Mouse (Mus musculus): ENCODE measurements around the gene Spata21.
"Not testable (repeated sequence)": the region's sequence is repeated elsewhere in the genome, so short reads cannot be mapped to it uniquely, and the experiment has no call there.

Gene Spata21

DNA sequence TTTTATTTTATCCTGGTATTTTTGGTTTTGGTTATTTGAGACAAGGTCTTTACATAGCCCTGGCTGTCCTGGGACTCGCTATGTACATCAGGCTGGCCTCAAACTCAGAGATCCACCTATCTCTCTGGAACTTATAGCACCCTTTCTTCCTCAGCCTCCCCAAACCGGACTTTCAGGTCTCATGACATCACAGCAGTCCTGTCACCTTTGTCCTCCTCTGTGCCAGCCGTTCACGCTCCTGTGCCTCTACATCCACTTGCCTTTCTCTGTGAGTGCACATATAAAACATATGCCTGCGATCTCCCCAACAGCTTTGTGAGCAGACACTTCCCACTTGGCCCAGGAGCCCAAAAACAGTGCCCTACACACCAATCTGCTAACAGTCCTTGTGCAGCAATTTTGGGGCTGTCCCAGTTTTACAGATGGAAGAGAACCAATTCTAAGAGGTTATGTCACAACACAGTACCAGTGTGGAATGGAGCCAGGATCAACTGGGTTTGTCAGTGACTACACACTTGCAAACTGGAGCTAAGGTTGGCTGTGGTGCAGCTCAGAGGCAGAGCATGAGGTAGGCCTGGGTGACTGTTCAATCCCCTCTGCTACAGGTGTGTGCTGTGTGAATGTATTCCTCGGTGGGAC lies 42.7 kb downstream of the Spata21 start:
- DNase-seq (ENCODE audit: low read depth, low spot score): no peak

DNA sequence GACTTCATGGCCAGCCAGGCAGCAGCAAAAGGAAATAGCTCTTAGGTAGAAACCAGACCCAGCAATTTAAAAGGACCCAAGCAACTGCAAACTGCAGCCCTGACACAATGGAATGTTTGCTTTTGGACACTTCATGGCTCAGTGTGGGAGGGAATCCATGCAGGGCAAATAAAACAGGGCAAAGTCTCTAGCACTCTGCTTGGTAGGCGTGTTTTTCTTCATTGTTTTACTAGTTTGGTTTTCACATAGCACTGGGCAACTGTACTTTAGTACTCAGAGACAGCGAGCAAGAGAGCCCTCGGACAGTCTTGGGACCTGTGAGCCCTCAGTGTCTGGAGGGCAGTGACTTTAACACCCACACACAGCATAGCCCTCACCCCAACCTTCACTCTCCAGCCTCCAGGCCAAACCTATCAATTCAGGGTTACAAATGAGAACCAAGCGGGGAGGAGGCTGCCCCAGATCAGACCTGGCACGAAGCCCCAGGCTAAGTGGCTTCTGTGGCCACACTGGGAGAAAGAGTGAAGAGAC lies 43.5 kb downstream of the Spata21 start:
- DNase-seq (ENCODE audit: low read depth, low spot score): no peak

DNA sequence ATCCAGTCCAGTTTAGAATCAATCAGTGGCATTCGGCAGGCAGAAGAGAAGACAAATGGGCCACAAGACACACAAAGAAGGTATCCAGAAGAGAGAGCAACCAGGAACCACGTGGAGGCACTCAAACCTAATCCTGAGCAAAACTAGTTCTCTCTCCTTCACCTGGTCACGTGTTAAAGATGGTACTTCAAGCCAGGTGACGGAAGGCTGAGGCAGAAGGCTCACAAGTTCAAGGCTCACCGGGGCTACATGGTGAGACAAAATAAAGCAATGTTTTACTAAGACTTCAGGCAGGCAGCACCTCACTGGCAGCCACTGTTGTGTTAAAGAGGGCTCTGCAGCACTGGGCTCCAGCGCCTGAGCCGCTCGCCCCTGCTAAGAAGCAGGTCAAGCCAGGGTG lies 44.1 kb downstream of the Spata21 start:
- DNase-seq (ENCODE audit: low read depth, low spot score): no peak

DNA sequence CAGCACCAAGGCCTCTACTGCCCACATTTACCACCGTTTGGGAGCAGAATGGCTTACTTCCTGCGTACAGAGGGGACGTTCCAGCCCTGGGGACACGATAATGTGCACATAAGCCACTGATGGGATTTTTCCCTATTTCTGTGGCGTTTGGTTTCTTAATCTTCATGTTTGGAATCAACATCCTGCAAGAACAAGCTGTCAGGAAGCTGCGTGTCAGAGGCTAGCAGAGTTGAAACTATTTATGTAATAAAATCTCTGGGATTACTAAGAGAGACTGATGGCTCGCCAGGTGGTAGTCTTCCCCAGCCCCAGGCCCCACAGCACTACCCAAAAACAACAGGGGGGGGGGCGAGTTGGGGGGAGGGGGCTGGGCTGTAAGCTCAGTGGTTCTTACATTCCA lies 45.1 kb downstream of the Spata21 start:
- DNase-seq (ENCODE audit: low read depth, low spot score): no peak

DNA sequence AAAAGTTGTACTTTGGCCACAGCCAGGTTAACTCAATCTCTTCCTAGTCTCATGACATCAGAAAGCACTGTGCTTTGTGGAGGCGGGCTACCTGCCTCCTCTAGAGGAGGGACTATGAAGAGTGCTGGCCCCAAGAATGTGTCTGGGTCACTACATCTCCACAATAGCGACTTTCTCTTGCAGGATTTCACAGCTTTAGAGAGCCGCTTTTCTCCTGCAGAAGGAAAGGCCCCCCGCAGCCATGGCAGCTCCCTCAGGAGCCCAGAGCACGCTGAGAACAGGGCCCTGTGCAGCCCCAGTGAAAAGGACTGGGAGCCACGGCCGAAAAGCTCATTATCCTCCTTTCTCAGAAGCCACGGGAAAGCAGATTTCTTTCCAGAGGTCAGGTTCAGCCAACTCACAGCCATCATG lies 45.9 kb downstream of the Spata21 start:
- DNase-seq (ENCODE audit: low read depth, low spot score): no peak

DNA sequence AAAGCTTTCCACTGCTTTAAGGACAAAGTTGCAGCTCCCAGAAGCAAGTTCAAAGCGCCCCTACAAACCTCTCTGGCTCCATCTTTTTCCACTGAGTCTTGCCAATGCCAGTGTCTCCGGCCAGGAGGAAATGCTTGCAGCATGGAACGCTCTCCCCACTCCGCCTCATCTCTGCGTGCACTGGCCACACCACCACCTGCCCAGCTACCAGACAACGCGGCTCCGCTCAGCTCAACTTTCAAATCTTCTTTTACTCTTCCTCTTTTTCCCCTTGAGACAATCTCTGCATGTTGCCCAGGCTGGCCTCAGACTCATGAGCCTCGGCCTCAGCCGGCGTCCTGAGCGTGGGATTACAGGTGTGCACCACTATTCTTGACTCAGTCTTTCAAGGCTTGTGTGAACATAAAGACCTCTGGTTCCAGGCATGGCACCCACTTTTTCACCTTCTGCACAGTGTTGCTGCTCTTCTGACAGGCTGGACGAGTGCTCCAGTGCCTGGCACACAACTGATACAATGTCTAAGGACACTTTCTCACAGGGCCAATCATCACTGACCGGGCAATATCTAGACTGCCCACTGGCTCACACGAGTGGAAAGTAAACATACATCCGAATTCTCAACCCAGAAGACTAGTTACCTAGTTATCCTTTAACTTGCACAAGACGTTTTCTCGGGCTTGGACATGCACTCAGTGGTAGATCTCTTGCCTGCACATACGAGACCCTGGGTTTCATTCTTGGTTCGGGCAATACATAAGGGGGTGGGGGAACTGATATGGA lies 46.8 kb downstream of the Spata21 start:
- no peak for DNase-seq (ENCODE audit: low read depth, low spot score)

DNA sequence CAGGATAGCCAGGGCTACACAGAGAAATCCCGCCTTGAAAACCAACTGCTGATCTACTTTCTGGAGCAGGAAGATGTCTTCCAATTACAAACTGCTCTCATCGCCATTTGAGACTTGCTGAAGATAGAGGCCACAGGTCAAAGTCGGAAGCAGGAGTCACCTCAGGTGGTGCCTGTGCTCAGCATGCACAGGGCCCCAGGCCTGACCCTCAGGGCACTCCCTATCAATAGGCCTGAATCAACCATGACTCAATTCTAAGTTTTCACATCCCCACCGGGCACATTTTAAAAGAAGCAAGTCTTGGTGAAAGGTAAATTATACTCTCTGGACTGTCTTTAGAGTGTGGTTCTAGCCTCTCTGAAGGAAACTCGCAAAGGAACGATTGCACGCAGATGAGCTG lies 48.0 kb downstream of the Spata21 start:
- no peak for DNase-seq (ENCODE audit: low read depth, low spot score)

DNA sequence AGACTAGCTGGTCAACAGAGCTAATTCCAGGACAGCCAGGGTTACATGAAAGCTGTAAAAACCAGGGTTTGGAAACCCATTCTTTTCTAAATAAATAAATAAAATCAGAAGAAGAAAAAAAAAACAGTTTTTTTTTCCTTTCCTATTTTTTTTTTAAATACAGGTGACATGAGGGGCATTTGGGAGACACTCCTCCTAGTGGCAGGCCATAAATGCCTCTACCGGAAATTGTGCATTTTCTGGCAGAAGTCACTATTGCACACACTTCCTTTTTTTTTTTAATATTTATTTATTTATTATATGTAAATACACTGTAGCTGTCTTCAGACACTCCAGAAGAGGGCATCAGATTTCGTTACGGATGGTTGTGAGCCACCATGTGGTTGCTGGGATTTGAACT lies 49.6 kb downstream of the Spata21 start:
- not testable (repeated sequence) for DNase-seq (ENCODE audit: low read depth, low spot score)

DNA sequence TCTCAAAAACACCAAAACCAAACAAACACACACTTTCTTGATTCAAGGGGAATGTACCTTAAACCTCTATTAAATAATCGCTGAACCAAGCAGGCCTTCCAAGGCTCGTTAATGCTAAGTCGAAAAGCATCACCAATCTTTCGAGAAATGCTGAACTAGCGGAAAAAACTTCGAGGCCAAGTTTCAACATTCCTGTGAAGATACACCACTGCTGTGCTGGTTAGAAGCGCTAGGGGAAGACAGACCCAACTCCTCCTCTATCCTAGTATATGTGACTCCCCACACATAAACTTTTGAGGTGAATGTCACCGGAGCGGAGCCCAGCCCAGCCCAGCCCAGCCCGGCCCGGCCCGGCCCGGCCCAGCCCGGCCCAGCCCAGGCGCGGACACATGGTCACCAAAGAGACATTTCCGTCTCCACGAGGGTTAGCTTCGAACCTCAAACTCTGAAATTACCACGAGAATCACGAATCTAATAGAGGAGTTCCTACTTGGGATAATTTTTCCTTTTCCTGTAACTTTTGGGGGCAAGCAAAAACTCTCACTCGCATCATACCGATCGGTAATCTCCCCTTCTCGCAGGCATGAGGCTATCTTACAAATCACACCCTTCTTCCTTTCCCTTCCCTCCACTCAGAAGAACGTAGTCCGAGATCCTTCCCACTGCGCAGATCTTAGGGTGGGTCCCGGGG lies 50.4 kb downstream of the Spata21 start:
- no peak for DNase-seq (ENCODE audit: low read depth, low spot score)

DNA sequence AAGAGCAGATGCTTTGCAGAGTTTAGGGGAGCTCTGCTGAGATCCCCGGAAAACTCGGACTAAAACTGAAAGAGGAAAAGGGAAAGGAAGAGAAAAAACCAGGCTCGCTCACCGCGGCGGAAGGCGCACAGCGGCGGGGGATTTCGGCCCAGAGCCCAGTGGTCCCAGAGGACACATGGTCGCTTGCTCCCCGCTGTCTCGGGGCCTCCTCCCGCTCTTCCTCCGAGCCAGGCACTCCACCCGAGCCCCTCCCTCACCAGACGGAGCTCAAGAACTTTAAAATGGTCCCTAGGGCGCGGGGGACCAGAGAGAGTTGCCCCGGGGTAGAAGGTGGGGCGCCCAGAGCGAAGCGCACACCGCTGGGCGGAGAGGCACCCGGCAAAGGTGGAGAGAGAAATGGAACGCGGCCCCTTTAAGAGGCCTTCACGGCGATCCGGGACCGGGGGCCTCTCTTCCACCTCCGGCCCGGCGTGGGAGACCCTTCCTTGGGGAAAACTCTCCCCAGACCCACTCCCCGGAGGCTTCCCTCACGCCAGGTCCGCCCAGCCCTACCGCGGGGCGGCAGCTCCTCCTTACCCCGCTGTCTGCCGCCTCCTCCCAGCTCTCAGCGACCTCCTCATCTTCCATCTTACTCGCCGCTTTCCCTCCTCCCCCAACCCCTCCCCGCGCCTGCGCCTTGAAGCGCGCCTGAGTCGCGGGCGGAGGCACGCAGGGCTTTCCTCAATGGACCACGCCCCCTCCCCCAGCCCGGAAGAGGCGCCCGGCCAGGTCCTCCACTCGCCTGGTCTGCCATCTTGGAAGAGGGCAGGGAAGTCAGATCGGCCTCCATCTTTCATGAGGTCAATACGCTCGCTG lies 51.2 kb downstream of the Spata21 start, which contains the start of gene Szrd1:
Gene Szrd1 (minus strand): TSS at position 660 of the 855 bp plus-strand sequence.
- peak; percentile 97 for DNase-seq (ENCODE audit: low read depth, low spot score)

DNA sequence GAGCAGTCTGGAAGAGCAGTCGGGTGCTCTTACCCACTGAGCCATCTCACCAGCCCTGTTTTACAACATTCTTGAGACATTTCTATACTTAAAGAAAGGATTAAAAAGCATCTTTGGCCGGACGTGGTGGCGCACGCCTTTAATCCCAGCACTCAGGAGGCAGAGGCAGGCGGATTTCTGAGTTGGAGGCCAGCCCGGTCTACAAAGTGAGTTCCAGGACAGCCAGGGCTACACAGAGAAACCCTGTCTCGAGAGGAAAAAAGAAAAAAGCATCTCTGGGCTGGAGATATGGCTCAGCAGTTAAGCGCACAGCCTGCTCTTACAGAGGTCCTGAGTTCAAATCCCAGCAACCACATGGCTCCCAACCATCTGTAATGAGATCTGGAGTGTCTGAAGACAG lies 52.2 kb downstream of the Spata21 start:
- DNase-seq (ENCODE audit: low read depth, low spot score): not testable (repeated sequence)

DNA sequence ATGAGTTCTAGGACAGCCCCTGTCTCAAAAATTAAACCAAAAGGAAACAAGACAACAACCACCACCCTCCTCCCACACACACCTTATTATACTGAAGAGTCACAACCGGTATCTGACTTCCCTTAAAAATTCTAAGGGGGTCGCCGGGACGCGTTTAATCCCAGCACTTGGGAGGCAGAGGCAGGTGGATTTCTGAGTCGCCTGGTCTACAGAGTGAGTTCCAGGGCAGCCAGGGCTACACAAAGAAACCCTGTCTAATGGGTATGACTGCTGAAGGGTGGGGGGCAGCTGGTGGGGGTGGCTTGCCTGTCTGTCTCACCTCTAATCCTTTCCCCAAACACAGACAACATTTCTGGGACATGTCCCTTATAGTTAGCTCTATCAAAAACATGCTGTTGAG lies 52.8 kb downstream of the Spata21 start:
- DNase-seq (ENCODE audit: low read depth, low spot score): no peak

DNA sequence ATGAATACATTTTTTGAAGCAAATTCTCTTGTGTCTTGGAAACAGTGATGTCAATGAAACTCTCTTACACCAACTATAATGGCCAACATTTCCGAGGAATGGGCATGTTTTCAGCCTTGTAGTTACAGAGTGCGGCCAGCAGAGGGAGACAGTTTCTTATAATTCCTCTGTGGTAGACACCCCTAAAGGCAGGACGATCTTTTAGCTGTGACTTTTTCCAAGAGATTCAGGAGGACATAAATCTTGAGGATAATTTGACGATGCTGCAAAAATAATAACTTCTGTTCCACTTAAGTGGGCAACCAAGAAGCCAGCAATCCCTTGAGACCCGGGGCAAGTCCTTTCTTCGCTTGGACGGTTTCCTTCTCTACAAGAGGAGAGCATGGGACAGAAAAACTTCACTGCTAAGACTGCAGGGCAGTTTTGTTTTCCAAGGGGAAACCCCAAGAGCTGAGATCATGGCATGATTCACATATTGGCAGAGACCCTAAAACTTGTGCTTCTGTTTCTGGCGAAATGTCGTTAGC lies 54.2 kb downstream of the Spata21 start:
- peak; percentile 41 for DNase-seq (ENCODE audit: low read depth, low spot score)

DNA sequence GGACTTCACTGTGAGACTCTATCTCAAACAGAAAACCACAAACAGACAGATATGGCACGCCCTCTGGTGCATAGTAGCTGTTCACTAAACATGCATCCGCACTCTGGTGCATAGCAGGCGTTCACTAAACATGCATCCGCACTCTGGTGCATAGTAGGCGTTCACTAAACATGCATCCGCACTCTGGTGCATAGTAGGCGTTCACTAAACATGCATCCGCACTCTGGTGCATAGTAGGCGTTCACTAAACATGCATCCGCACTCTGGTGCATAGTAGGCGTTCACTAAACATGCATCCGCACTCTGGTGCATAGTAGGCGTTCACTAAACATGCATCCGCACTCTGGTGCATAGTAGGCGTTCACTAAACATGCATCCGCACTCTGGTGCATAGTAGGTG lies 57.0 kb downstream of the Spata21 start:
- DNase-seq (ENCODE audit: low read depth, low spot score): not testable (repeated sequence)

DNA sequence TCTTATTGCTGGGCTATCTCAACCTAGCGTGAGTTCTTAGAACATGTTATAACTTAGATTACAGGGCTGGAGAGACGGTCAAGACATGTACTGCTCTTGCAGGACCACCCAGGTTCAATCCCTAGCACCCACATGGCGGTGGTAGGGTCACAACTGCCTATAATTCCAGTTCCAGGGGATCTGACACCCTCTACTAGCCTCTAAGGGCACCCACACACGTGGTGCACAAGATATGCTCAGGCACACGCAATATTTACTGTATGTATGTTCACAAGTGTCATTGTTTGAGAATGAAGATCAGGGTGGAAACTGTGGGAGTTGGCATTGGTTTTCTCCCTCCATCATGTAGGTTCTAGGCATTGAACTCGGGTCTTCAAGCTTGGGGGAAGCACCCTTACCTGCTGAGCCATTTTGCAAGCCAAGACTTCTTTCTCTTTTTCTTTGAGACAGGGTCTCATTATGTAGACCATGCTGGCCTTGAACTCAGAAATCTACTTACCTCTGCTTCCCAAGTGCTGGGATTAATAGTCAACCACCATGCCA lies 58.4 kb downstream of the Spata21 start:
- DNase-seq (ENCODE audit: low read depth, low spot score): no peak

DNA sequence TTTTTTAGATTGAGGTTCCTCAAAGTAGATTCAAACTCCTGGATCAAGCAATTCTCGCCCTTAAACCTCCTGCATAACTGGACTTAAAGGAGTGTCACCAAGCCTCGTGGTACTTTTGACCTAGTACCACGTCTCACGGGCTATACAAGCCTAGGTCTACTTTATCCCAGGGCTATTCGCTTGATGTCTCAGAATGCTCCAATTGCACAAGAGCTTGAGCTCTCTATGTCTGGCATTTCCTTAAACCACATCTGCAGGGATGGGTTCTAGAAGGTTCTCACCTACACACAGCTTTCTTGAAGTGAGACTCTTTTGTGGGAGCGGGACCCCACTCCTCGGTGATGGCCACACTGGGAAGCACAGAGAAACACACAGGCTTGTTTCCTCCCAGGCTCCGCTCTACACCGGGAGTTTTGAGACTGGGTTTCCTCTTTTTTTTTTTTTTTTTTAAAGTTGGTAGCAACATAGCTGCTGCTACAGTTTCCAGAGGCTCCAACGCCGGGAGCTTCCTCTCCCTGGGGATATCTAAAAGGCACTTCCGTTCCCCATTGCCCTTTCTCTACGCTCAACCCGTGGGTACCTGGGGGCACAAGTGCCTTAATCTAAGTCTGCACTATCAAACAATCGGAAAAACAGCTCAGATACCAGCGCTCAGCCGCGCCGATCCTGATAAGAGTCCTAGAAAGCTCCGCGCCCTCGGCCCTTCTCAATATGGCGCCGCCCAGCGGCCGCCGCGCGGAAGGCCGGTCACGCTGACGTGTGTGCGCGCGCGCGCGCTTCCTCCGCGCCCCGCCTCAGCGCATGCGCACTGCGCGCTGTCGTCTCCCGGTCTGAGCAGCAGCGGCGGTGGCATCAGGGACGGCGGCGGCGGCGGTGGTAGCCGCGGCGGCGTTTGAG lies 59.2 kb downstream of the Spata21 start, which contains the start of gene Fbxo42:
Gene Fbxo42 (plus strand): TSS at position 802 of the 897 bp plus-strand sequence.
- DNase-seq (ENCODE audit: low read depth, low spot score): peak; percentile 91

DNA sequence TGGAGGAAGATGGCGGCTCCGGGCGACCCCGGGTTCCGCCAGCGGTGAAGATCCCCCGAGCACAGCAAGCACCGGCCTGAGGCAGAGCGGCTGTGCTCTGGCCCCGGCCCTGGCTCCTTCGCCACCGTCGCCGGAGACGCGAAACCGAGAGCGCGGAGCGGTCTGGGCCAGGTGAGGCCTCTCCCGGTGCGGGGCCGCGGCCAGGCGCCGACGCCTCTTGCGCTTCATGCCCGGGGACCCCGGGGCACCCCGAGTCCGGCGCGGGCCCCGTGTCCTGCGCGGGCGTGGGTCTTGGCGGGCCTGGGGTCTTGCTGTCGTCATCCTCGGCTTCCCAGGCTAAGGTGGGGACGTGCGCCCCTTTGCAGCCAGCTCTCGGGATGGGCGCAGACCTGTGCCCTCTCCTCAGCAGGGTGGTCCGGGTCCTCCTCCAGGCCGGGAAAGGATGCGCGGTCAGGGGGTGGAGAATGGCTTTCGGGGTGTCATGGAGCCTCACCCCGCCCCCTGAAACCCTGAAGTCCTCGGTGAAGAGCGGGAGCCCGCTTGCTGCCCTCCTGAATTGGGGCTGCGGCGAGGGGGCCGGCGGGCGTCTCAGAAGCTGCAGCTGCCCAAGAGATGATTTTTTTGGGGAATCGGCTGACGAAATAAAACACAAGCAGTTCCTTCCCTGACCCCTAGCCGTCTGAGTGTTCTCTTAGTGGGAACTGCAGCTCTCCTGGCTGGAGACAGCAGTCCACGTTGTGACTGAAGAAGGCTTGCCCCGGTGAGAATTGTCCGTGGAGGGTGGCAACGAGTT lies 60.1 kb downstream of the Spata21 start:
- DNase-seq (ENCODE audit: low read depth, low spot score): no peak

DNA sequence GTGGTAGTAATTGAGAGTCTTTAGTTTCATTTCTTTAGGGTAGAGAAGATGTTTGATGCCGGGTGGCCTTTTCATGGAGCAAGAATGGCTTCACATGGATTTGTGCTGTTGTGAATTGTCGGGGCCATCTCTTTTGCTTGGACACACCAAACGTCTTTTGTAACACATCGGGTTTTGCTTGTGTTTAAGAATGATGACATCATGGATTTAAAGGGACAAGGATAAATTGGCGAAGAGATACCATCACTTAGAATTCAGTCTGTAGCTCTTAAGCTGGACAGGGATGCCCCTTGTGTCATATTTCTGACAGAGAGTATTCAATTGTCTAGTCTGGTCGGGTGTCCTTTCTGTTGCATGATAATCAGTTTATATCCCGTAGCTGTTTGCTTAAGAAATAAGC lies 61.0 kb downstream of the Spata21 start:
- DNase-seq (ENCODE audit: low read depth, low spot score): no peak

DNA sequence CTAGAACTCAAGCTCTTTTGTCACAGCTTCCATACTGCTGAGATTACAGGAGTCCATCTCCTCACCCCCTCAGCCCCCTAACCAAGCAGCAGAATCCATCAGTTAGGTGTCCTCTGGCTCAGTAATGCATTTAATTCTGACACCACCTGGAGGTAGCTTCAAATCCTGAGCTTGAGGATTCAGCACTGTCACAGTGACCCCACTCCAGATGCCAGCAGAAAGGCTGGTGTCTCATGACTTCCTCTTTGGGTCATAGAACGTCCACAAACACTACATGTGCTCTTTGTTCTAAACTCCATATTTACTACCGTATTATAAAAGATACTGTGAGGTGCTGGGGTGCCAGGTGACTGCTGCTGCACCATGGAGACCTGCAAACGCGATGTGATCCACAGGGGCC lies 69.4 kb downstream of the Spata21 start:
- no peak for DNase-seq (ENCODE audit: low read depth, low spot score)

Measured in retina, adult 2 months (tissue).